Mouse (Mus musculus): ENCODE results near the gene Zfp473. TPM values are rescaled to one million over a fixed set of nuclear protein-coding genes. Genes with fewer than 3 reads are reported as not detected.
"Not testable (repeated sequence)": the region's sequence is repeated elsewhere in the genome, so short reads cannot be mapped to it uniquely, and the experiment has no call there.

Gene Zfp473
- 3.3 and 3.6 TPM in 2 replicates for polyA plus RNA-seq (2014; fragmentation: Nextera tagmentation; extraction: Ambion mirVana)

GRCm38 (mm10) chr7:44750950-44751349 is at the start of gene Zfp473:
TSS of gene Zfp473 (minus strand) at chr7:44751050.
- H3K27me3 ChIP-seq (ENCODE audit: control insufficient read depth, insufficient read depth, low read length); H3K27ac ChIP-seq (replicated peaks; ENCODE audit: low read depth, low read length); H3K9me3 ChIP-seq (replicated peaks; ENCODE audit: control insufficient read depth, low read length); H3K4me2 ChIP-seq (ENCODE audit: low read depth, low read length); H3K4me3 ChIP-seq (ENCODE audit: low read depth, low read length); ATAC-seq (replicated peaks; ENCODE audit: insufficient number of reproducible peaks, low FRiP score, low TSS enrichment, low read depth); H3K36me3 ChIP-seq (replicated peaks; ENCODE audit: control insufficient read depth, insufficient read depth, low read depth, low read length); H3K9ac ChIP-seq (replicated peaks; ENCODE audit: low read length); DNase-seq (ENCODE audit: low spot score); H3K4me1 ChIP-seq (ENCODE audit: control insufficient read depth, insufficient read depth, low read length): not testable (repeated sequence)
- 43% methylated on average over 1 of the region's 1 CpGs for WGBS

- ATAC-seq (replicated peaks; ENCODE audit: insufficient number of reproducible peaks, low FRiP score, low TSS enrichment, low read depth) (no peak), DNase-seq (ENCODE audit: low spot score) (no peak)
- Histone ChIP-seq H3K4me3 (ENCODE audit: low read depth, low read length) (no peak overlapping the region), H3K27ac (replicated peaks; ENCODE audit: low read depth, low read length) (no peak overlapping the region), H3K9ac (replicated peaks; ENCODE audit: low read length) (no peak overlapping the region), H3K27me3 (ENCODE audit: control insufficient read depth, insufficient read depth, low read length) (no peaks in the 10 kb centered on the region), H3K4me1 (ENCODE audit: control insufficient read depth, insufficient read depth, low read length) (no peaks in the 10 kb centered on the region), H3K4me2 (ENCODE audit: low read depth, low read length) (no peak overlapping the region), H3K9me3 (replicated peaks; ENCODE audit: control insufficient read depth, low read length) (no peaks in the 10 kb centered on the region), H3K36me3 (replicated peaks; ENCODE audit: control insufficient read depth, insufficient read depth, low read depth, low read length) (no peaks in the 10 kb centered on the region)
- 84% methylated on average over 6 of the region's 6 CpGs for WGBS
Observed at GRCm38 (mm10) chr7:44792781-44793180, 41.9 kb upstream of the Zfp473 start.

GRCm38 (mm10) chr7:44790066-44790465 is 39.2 kb upstream of the Zfp473 start:
- H3K9me3 ChIP-seq (replicated peaks; ENCODE audit: control insufficient read depth, low read length) = no peaks in the 10 kb centered on the region
- no peaks in the 10 kb centered on the region for H3K27me3 ChIP-seq (ENCODE audit: control insufficient read depth, insufficient read depth, low read length)
- H3K4me3 ChIP-seq (ENCODE audit: low read depth, low read length) = no peak overlapping the region
- H3K4me1 ChIP-seq (ENCODE audit: control insufficient read depth, insufficient read depth, low read length) = no peaks in the 10 kb centered on the region
- ATAC-seq (replicated peaks; ENCODE audit: insufficient number of reproducible peaks, low FRiP score, low TSS enrichment, low read depth) (no peak), DNase-seq (ENCODE audit: low spot score) (no peak)
- H3K9ac ChIP-seq (replicated peaks; ENCODE audit: low read length) = no peak overlapping the region
- no peak overlapping the region for H3K27ac ChIP-seq (replicated peaks; ENCODE audit: low read depth, low read length)
- WGBS = 54% methylated on average over 4 of the region's 4 CpGs
- H3K4me2 ChIP-seq (ENCODE audit: low read depth, low read length) = no peak overlapping the region
- H3K36me3 ChIP-seq (replicated peaks; ENCODE audit: control insufficient read depth, insufficient read depth, low read depth, low read length) = no peaks in the 10 kb centered on the region

DNA sequence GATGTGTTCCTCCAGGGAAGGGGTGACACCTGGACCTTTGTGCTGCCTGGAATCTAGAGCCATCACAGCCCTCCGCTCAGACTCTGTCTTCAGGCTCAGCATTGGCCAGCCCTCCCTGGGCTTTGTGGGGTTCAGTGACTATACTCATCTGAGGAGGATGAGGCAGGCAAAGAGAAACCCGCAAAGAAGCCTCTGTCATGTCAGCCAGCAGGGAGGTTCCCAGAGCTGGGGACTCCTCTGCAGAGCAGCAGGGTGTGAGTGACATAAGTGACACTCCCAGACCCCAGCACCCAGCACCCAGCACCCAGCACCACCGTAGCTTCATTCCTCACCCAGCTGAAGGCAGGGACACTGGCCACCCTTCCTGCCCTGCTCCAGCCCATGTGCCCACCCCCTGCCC is 38.7 kb upstream of the Zfp473 start:
- no peaks in the 10 kb centered on the region for H3K4me1 ChIP-seq (ENCODE audit: control insufficient read depth, insufficient read depth, low read length)

GRCm38 (mm10) chr7:44780101-44780500 is 29.3 kb upstream of the Zfp473 start:
- no peak for ATAC-seq (replicated peaks; ENCODE audit: insufficient number of reproducible peaks, low FRiP score, low TSS enrichment, low read depth)
- no peak overlapping the region for H3K4me2 ChIP-seq (ENCODE audit: low read depth, low read length)
- 86% methylated on average over 8 of the region's 8 CpGs for WGBS

More for the DNA sequence above, 38.7 kb upstream of the Zfp473 start:
- H3K4me3 ChIP-seq (ENCODE audit: low read depth, low read length) = no peak overlapping the region
- no peak overlapping the region for H3K4me2 ChIP-seq (ENCODE audit: low read depth, low read length)
- 69% methylated on average over 3 of the region's 3 CpGs for WGBS
- H3K27ac ChIP-seq (replicated peaks; ENCODE audit: low read depth, low read length) = no peak overlapping the region
- H3K27me3 ChIP-seq (ENCODE audit: control insufficient read depth, insufficient read depth, low read length) = no peaks in the 10 kb centered on the region
- H3K36me3 ChIP-seq (replicated peaks; ENCODE audit: control insufficient read depth, insufficient read depth, low read depth, low read length) = no peaks in the 10 kb centered on the region
- no peak for DNase-seq (ENCODE audit: low spot score)
- H3K9me3 ChIP-seq (replicated peaks; ENCODE audit: control insufficient read depth, low read length) = no peaks in the 10 kb centered on the region
- no peak for ATAC-seq (replicated peaks; ENCODE audit: insufficient number of reproducible peaks, low FRiP score, low TSS enrichment, low read depth)
- H3K9ac ChIP-seq (replicated peaks; ENCODE audit: low read length) = no peak overlapping the region

GRCm38 (mm10) chr7:44776849-44777498 is 26.1 kb upstream of the Zfp473 start:
- 75% methylated on average over 9 of the region's 9 CpGs for WGBS
- Histone ChIP-seq H3K27me3 (ENCODE audit: control insufficient read depth, insufficient read depth, low read length) (no peaks in the 10 kb centered on the region), H3K4me1 (ENCODE audit: control insufficient read depth, insufficient read depth, low read length) (no peaks in the 10 kb centered on the region), H3K4me3 (ENCODE audit: low read depth, low read length) (no peak overlapping the region), H3K36me3 (replicated peaks; ENCODE audit: control insufficient read depth, insufficient read depth, low read depth, low read length) (no peaks in the 10 kb centered on the region), H3K9ac (replicated peaks; ENCODE audit: low read length) (no peak overlapping the region), H3K27ac (replicated peaks; ENCODE audit: low read depth, low read length) (no peak overlapping the region), H3K9me3 (replicated peaks; ENCODE audit: control insufficient read depth, low read length) (no peaks in the 10 kb centered on the region), H3K4me2 (ENCODE audit: low read depth, low read length) (no peak overlapping the region)
- DNase-seq (ENCODE audit: low spot score) (peak; percentile 3), ATAC-seq (replicated peaks; ENCODE audit: insufficient number of reproducible peaks, low FRiP score, low TSS enrichment, low read depth) (no peak)

More at GRCm38 (mm10) chr7:44780101-44780500, 29.3 kb upstream of the Zfp473 start:
- Histone ChIP-seq H3K36me3 (replicated peaks; ENCODE audit: control insufficient read depth, insufficient read depth, low read depth, low read length) (no peaks in the 10 kb centered on the region), H3K4me1 (ENCODE audit: control insufficient read depth, insufficient read depth, low read length) (no peaks in the 10 kb centered on the region), H3K27ac (replicated peaks; ENCODE audit: low read depth, low read length) (no peak overlapping the region), H3K9ac (replicated peaks; ENCODE audit: low read length) (no peak overlapping the region), H3K9me3 (replicated peaks; ENCODE audit: control insufficient read depth, low read length) (no peaks in the 10 kb centered on the region), H3K4me3 (ENCODE audit: low read depth, low read length) (no peak overlapping the region), H3K27me3 (ENCODE audit: control insufficient read depth, insufficient read depth, low read length) (no peaks in the 10 kb centered on the region)
- DNase-seq (ENCODE audit: low spot score) = no peak

DNA sequence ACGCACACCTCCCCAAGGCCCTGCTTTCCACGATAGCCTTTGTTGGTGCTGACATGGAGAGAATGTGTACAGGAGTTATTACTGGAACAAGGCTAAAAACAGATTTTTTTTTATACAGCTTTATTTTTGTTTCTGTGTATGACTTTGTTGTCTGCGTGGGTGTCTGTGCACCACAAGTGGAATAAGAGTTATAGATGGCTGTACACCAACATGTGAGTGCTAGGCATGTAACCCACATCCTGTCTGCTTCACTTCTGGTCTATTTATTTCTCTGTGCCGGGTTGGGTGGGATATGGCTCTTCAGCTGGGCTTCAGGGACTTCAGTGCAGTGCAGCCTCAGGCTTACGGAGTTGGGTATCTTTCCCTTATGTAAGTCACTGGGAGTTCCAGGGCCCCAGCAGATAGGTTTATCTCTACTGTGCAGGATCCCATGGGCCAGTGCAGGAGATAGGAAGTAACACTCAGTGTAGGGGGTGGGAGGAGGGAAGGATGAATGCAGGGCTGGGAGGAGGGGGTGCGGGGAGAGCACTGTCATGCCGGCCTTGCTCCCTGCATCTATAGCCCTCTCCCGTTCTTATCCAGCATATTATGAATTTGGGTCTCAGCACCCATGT is 21.8 kb upstream of the Zfp473 start:
- WGBS = 85% methylated on average over 8 of the region's 8 CpGs
- ATAC-seq (replicated peaks; ENCODE audit: insufficient number of reproducible peaks, low FRiP score, low TSS enrichment, low read depth) = no peak

GRCm38 (mm10) chr7:44770046-44770578 is 19.3 kb upstream of the Zfp473 start:
- H3K9ac ChIP-seq (replicated peaks; ENCODE audit: low read length) = no peak overlapping the region
- DNase-seq (ENCODE audit: low spot score) (peak; percentile 94), ATAC-seq (replicated peaks; ENCODE audit: insufficient number of reproducible peaks, low FRiP score, low TSS enrichment, low read depth) (no peak)
- no peak overlapping the region for H3K27ac ChIP-seq (replicated peaks; ENCODE audit: low read depth, low read length)
- no peaks in the 10 kb centered on the region; the same call in 1 of the 2 replicates for H3K36me3 ChIP-seq (replicated peaks; ENCODE audit: control insufficient read depth, insufficient read depth, low read depth, low read length)
- H3K4me1 ChIP-seq (ENCODE audit: control insufficient read depth, insufficient read depth, low read length) = no peaks in the 10 kb centered on the region
- H3K4me2 ChIP-seq (ENCODE audit: low read depth, low read length) = no peak overlapping the region
- 16% methylated on average over 6 of the region's 6 CpGs for WGBS
- H3K9me3 ChIP-seq (replicated peaks; ENCODE audit: control insufficient read depth, low read length) = no peaks in the 10 kb centered on the region
- no peak overlapping the region for H3K4me3 ChIP-seq (ENCODE audit: low read depth, low read length)
- H3K27me3 ChIP-seq (ENCODE audit: control insufficient read depth, insufficient read depth, low read length) = no peaks in the 10 kb centered on the region

More for the DNA sequence above, 21.8 kb upstream of the Zfp473 start:
- no peaks in the 10 kb centered on the region for H3K36me3 ChIP-seq (replicated peaks; ENCODE audit: control insufficient read depth, insufficient read depth, low read depth, low read length)
- no peaks in the 10 kb centered on the region for H3K9me3 ChIP-seq (replicated peaks; ENCODE audit: control insufficient read depth, low read length)
- H3K9ac ChIP-seq (replicated peaks; ENCODE audit: low read length) = no peak overlapping the region
- DNase-seq (ENCODE audit: low spot score) = no peak
- no peak overlapping the region for H3K4me2 ChIP-seq (ENCODE audit: low read depth, low read length)
- H3K4me1 ChIP-seq (ENCODE audit: control insufficient read depth, insufficient read depth, low read length) = no peaks in the 10 kb centered on the region
- no peak overlapping the region for H3K27ac ChIP-seq (replicated peaks; ENCODE audit: low read depth, low read length)
- H3K27me3 ChIP-seq (ENCODE audit: control insufficient read depth, insufficient read depth, low read length) = no peaks in the 10 kb centered on the region
- no peak overlapping the region for H3K4me3 ChIP-seq (ENCODE audit: low read depth, low read length)
